Mouse (Mus musculus): Measurements from ENCODE around the gene Fam47c. TPM values are rescaled to one million over a fixed set of nuclear protein-coding genes. Genes with fewer than 3 reads are reported as not detected.

Gene Fam47c
- not detected in 2 replicates for polyA plus RNA-seq (2015; fragmentation: Nextera tagmentation; extraction: Ambion mirVana)

DNA sequence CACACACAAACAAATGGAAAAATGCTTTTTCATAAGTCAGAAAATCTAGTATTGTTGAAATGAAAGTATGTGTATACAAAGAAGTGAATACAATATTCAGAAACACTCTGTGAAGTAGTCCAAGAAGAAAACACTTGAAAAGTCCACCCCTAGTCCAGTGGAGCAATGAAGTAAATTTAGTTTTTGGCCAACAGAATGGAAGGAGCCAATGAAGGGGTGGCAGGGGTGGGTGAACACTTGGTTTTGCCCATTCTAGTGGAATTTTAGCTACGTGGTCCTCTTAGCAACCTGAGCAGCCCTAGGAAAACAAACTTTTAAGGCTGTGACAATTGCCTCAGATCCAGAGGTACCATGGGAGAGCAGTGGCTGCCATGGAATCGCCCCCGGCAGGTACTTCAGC, at the start of gene Fam47c:
Gene Fam47c, plus strand, starts transcription at position 301 of the 400 bp plus-strand sequence.
- ATAC-seq (ENCODE audit: insufficient number of reproducible peaks, insufficient read depth, low FRiP score, low TSS enrichment, low read depth), result no peak
- Histone ChIP-seq H3K4me2 (no peak within 1 kb of the TSS), H3K27ac (no peak within 1 kb of the TSS), H3K4me1 (no peaks in the 10 kb centered on the region), H3K4me3 (no peak within 1 kb of the TSS), H3K27me3 (no peaks in the 10 kb centered on the region), H3K36me3 (no peaks in the 10 kb centered on the region), H3K9ac (no peak within 1 kb of the TSS), H3K9me3 (no peaks in the 10 kb centered on the region)
- WGBS, result 83% methylated on average over 3 of the region's 3 CpGs

- Histone ChIP-seq H3K9me3 (no peaks in the 10 kb centered on the region), H3K36me3 (no peaks in the 10 kb centered on the region), H3K27ac (no peak overlapping the region), H3K27me3 (no peaks in the 10 kb centered on the region), H3K9ac (no peak overlapping the region), H3K4me1 (no peaks in the 10 kb centered on the region), H3K4me3 (no peak overlapping the region), H3K4me2 (no peak overlapping the region)
- no peak for ATAC-seq (ENCODE audit: insufficient number of reproducible peaks, insufficient read depth, low FRiP score, low TSS enrichment, low read depth)
- 51% methylated on average over 2 of the region's 2 CpGs for WGBS
Observed at GRCm38 (mm10) chrX:78769408-78769807, 31.8 kb downstream of the Fam47c start.

GRCm38 (mm10) chrX:78777078-78777477, 39.5 kb downstream of the Fam47c start:
- 70% methylated on average over 2 of the region's 2 CpGs for WGBS
- no peaks in the 10 kb centered on the region for H3K27me3 ChIP-seq
- H3K4me3 ChIP-seq, result no peak overlapping the region
- no peak overlapping the region for H3K27ac ChIP-seq
- no peaks in the 10 kb centered on the region for H3K4me1 ChIP-seq
- no peak overlapping the region for H3K4me2 ChIP-seq
- ATAC-seq (ENCODE audit: insufficient number of reproducible peaks, insufficient read depth, low FRiP score, low TSS enrichment, low read depth), result no peak
- H3K9me3 ChIP-seq, result no peaks in the 10 kb centered on the region
- H3K36me3 ChIP-seq, result no peaks in the 10 kb centered on the region
- H3K9ac ChIP-seq, result no peak overlapping the region

Other genes with a start within 250 kb of the Fam47c start
- gene Prrg1, start 153.9 kb upstream of the Fam47c start, polyA plus RNA-seq (2015; fragmentation: Nextera tagmentation; extraction: Ambion mirVana), result 16.5 and 16.6 TPM in 2 replicates